Mouse (Mus musculus): Measurements from ENCODE around the gene Hsd11b1.

DNA sequence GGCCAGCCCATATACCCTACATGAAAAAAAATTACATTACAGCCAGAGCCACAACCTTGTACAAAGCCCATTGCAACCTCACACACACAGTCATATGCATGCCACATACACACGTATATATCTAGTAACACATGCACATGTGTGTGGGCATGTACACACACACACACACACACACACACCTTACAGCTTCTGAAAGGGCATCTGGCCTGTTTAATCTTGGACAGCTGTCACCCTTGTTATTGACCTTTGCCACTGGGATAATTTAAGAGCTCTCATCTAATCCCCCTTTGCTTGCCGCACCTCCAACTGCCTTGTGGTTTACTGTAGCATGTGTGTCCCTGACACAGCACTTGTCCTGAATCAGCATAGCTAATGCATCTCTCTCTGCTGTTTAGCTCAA, 60.1 kb downstream of the Hsd11b1 start:
- TF ChIP-seq POLR2A (IDR thresholded peaks at IDR 0.05; ENCODE audit: low read depth, low read length) (no peak), CTCF (IDR thresholded peaks at IDR 0.05; ENCODE audit: borderline replicate concordance, insufficient read depth, low read length) (no peak)
